Mouse (Mus musculus) lung, postnatal 25 days (tissue): ENCODE data around the gene Tln2.

Experiments used
- DNase-seq: peaks from one replicate; pipeline ENCODE4 v3.0.0; 2022; ENCODE audit warnings: low spot score

Tln2 gene

GRCm38 (mm10) chr9:67559603-67560002 lies at the start of gene Tln2:
Gene Tln2, minus strand, starts transcription at chr9:67559703.
- DNase-seq, result no peak

GRCm38 (mm10) chr9:67609226-67609625 lies 49.7 kb upstream of the Tln2 start:
- no peak for DNase-seq

GRCm38 (mm10) chr9:67607786-67608366 lies 48.4 kb upstream of the Tln2 start:
- no peak for DNase-seq

DNA sequence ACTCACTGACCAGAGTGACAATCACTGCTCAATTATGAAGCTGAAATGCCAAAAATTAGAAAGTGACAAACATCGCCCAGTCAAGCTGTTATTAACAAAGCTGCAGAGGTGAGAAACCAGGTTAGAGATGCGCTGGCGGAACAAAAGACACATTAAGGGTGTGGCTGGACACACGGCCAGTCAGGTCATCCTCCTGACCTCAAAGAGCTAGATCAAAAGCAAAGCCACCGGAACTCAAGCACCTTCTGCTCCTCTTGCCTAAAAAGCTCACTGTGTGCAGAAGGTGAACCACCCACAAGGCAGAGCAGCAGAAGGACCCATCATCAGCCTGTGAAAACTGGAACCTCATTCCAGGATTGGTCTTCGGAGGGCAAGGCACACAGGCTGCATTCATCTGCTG lies 47.8 kb upstream of the Tln2 start:
- DNase-seq, result no peak

DNA sequence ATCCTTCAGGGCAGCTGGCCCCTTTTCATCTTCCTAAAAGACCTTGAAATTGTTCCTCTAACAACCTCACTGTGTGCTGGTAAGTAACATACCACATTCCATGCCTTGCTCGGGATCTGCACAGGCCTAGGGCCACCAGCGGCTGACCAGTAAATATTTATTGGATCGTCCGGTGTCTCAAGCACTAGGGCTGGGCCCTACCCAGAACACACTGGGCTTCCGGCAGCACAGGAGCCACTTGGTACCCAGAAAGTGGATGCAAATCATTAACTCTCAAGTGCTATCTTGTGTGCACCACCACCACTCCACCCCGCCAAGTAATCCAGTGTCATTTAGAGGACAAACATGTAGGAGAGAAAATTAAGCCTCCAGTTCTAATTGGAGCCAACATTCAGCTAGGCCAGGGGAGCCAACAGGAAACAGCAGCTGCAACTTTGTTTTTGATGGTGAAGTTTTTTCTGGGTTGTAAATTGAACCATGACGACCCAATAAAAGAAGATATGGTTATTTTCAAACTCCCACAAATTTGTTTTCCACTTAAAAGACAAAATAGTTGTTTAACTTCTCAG lies 46.4 kb upstream of the Tln2 start:
- peak; percentile 29 for DNase-seq

GRCm38 (mm10) chr9:67604940-67605339 lies 45.4 kb upstream of the Tln2 start:
- DNase-seq, result no peak

DNA sequence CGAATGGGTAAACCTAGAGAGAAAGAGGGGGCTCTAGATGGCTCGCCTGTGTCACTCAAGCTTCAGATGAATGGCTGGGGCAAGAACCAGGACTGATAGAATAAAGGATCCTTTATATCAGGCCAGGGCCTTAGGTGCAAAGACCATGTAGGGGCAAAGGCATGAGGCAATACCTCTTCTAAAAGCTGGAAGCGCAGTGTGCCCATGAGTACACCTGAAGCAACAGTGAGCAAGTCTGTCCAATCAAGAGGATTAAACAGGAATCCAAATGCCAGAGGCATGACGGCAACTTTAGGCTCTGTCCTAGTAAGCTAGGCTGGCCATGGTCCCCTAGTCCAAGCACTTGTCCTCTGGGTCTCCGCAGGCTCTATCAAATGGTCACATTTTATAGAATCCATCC lies 42.8 kb upstream of the Tln2 start:
- DNase-seq, result no peak

GRCm38 (mm10) chr9:67595221-67595620 lies 35.7 kb upstream of the Tln2 start:
- DNase-seq, result no peak

GRCm38 (mm10) chr9:67593469-67594141 lies 34.1 kb upstream of the Tln2 start:
- peak; percentile 49 for DNase-seq

- no peak for DNase-seq
Observed at GRCm38 (mm10) chr9:67592726-67593125, 33.2 kb upstream of the Tln2 start.

DNA sequence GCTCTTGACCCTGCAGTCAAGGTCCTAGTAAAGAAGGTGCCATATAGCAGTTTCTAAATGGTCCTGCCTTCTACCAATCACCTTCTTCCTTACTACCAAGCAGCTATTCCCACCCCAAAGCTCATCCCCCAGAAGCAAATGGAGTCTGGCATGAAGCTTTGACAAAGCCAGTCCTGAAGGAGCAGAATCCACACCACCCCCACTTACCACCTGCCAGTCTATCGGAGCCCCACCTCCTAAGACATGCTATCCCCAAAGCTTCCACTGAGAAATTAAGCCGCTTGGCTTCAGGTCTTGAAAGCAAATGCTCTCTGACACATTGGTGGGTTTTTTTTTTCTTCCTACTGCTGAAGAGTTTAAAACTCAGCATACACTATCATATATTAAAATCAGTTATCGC lies 27.6 kb upstream of the Tln2 start:
- DNase-seq, result no peak

DNA sequence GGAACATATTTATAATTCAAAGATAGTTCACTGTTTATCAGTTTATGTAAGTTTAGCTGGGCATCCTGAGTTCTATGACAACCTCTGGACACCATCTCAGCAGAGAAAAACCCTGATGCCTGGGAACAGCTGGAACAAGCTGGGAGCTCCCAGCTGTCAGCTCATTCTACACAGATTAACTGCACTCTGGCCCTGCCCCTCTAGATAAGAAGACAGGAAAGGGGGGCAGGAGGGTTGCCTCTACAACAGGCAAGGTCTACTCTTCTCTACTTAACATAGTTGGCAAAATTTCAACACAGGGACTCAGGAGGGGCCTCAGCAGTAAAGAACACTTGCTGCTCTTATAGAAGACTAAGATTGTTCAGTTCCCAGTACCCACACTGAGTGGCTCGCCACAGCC lies 27.0 kb upstream of the Tln2 start:
- no peak for DNase-seq

DNA sequence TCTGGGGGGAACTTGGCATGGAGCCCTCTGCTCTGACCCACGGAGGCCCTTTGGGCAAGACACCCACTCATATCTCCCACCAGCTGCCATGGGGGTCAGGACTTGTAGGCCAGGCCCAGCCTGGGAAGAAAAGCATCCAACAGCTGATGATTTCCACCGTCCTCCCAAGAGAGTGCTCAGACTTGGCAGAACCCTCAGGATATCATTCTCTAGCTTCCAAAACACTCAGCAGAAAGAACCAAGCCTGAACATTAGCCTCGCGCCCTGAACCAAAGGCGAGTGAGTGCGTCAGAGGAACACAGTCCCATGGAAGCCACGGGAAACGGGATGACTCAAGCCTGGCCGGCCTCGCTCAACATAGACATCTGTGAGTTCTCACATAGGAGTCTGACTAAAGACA lies 25.4 kb upstream of the Tln2 start:
- DNase-seq, result peak; percentile 16

GRCm38 (mm10) chr9:67581581-67582280 lies 22.2 kb upstream of the Tln2 start:
- DNase-seq, result no peak

DNA sequence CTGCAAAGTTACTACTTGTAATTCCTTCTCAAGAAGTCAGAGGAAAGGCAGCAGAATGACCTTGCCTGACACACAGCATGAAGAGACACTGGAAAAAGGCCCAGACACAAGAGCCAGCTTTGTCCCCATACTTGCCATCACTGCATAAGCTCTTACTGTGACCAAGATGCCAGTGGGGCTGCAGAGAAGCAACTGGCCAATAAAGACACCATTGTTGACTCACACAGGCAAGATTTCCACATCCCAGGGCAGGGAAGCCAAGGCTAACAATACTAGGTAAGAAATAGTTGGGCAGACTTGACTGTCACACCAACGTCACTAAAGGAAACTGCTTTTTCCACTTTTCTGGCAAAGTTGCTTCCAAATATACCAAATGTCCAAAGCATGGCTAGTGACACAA lies 20.0 kb upstream of the Tln2 start:
- no peak for DNase-seq

GRCm38 (mm10) chr9:67574721-67575248 lies 15.3 kb upstream of the Tln2 start:
- no peak for DNase-seq

GRCm38 (mm10) chr9:67573683-67573979 lies 14.1 kb upstream of the Tln2 start:
- DNase-seq, result no peak

DNA sequence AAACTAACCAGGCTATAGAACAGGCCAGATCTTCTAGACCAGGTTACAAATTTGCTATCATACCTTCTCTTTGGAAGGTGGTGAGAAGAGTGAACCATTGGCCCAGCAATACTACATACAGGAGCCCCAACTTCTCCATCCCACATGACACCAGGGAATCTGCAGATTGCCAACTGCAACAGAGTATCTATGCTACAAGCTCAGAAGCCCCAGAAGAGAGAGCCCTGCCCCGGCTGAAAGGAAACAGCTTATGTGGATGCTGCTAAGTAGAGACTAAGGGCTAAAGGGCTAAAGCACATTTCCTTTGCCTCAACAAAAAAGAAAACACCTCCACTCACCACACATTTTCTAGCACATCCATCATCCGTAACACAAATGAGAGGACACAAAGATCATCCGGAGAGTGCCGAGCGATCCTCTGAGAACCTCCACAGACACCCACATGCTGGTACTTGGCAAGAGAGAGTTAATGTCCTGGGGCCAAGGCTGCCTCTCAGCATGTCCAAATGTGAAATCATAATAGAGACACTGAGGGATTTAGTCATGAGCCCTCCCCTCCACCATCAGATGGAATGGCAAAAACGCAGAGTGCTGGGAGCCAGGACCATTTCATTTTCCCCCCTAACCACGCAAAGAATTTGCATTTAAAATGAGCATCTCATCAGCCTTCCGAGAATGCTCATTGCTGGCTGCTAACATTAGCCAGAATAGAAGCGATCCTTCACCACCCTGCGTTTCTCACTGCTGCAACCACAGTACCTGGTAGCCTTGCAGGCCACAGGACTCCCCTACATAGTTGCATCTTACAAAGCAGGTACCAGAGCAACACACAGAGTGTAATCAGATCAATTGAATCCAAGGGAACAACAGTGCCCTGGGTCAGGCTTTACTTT lies 13.5 kb upstream of the Tln2 start:
- no peak for DNase-seq

DNA sequence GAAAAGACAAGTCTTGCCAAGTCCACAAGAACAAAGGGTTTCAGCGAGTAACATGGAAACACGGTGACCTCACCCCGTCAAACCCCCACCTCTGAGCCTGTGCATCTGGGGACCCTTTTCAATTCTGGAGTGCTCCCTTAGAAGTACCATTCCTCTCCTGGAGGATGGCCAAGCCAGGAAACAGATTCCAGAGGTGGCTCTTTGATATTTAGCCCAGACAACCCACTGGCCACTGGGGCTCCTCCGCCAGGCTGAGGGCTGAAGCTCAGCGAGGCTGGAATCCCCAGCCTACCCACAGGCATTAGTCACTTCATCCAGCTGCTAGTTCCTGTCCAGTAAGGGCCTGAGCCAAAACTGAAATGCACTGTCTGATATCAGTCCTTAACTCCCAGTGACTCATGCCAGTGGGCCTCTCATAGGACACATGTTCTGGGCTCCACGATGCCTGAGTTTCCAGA lies 6.3 kb upstream of the Tln2 start:
- peak; percentile 12 for DNase-seq

DNA sequence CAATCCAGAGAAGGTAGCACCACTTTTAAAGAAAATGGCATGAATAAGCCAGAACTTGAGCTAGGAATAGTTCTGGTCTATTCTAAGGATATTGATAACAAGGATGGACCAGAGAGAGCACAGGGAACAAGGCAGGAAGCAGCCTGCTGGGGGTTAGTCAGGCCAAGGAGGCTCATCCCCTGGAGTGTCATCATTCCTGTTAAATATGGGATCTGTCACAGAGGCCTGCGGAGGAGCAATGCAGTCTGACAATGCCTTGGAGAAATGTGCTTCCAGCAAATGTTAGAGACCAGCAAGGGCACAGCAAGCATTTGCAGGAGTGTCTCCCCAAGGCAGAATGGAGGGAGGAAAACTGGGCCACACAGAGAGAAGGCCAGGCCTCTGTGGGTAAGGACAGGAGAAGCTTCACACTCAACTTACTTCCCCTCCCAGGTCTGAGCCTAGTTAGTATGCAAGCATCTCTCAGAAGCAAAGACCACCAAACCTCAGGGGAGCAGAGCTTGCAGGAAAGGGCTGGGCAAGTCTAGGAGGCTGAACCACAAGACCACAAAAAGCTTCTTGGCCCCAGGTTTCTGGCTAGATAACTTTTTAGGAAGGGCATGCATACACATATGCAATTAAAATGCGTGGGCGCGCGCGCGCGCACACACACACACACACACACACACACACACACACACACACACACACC lies 9.5 kb downstream of the Tln2 start:
- DNase-seq, result no peak

GRCm38 (mm10) chr9:67549332-67549731 lies 10.2 kb downstream of the Tln2 start:
- peak; percentile 42 for DNase-seq
